Mouse (Mus musculus): Measurements from ENCODE around the gene Pgam1.
A peak's percentile ranks its signal among the peaks of the same experiment; 100 is the strongest.
"Not testable (repeated sequence)": the region's sequence is repeated elsewhere in the genome, so short reads cannot be mapped to it uniquely, and the experiment has no call there.

Gene Pgam1

GRCm38 (mm10) chr19:41910396-41910795, 1.3 kb upstream of the Pgam1 start:
- no peak for DNase-seq (ENCODE audit: low spot score in 2 of 2)

GRCm38 (mm10) chr19:41912121-41913080, 678 bp downstream of the Pgam1 start:
- peak in 1 of 2 experiments; percentile 49 for DNase-seq (ENCODE audit: low spot score in 2 of 2)

- no peak for DNase-seq (ENCODE audit: low spot score in 2 of 2)
Observed at GRCm38 (mm10) chr19:41913774-41914591, 2.3 kb downstream of the Pgam1 start.

GRCm38 (mm10) chr19:41914592-41914882, 2.8 kb downstream of the Pgam1 start:
- DNase-seq (ENCODE audit: low spot score in 2 of 2), result not testable (repeated sequence)

- no peak for DNase-seq (ENCODE audit: low spot score in 2 of 2)
Observed at GRCm38 (mm10) chr19:41915294-41915693, 3.6 kb downstream of the Pgam1 start.

GRCm38 (mm10) chr19:41916853-41917252, 5.1 kb downstream of the Pgam1 start:
- DNase-seq (ENCODE audit: low spot score in 2 of 2), result no peak

GRCm38 (mm10) chr19:41919471-41919870, 7.7 kb downstream of the Pgam1 start:
- DNase-seq (ENCODE audit: low spot score in 2 of 2), result no peak

- DNase-seq (ENCODE audit: low spot score in 2 of 2), result no peak
Observed at GRCm38 (mm10) chr19:41920412-41921067, 8.8 kb downstream of the Pgam1 start.

- DNase-seq (ENCODE audit: low spot score in 2 of 2), result no peak
Observed at GRCm38 (mm10) chr19:41932686-41933085, 21.0 kb downstream of the Pgam1 start.

GRCm38 (mm10) chr19:41933179-41934086, 21.7 kb downstream of the Pgam1 start, which contains the start of the genes Exosc1 and Zdhhc16:
Gene Exosc1, minus strand, starts transcription at chr19:41933423.
Gene Zdhhc16, plus strand, starts transcription at chr19:41933480.
- peak; percentile 95 to 98 for DNase-seq (ENCODE audit: low spot score in 2 of 2)

GRCm38 (mm10) chr19:41934124-41934523, 22.4 kb downstream of the Pgam1 start:
- no peak for DNase-seq (ENCODE audit: low spot score in 2 of 2)

- DNase-seq (ENCODE audit: low spot score in 2 of 2), result no peak
Observed at GRCm38 (mm10) chr19:41935921-41936320, 24.2 kb downstream of the Pgam1 start.

GRCm38 (mm10) chr19:41938539-41938938, 26.8 kb downstream of the Pgam1 start:
- DNase-seq (ENCODE audit: low spot score in 2 of 2), result no peak

GRCm38 (mm10) chr19:41943841-41944240, 32.1 kb downstream of the Pgam1 start:
- no peak for DNase-seq (ENCODE audit: low spot score in 2 of 2)

GRCm38 (mm10) chr19:41952287-41952686, 40.6 kb downstream of the Pgam1 start:
- DNase-seq (ENCODE audit: low spot score in 2 of 2), result no peak

GRCm38 (mm10) chr19:41953574-41953973, 41.9 kb downstream of the Pgam1 start:
- DNase-seq (ENCODE audit: low spot score in 2 of 2), result no peak
